Mouse (Mus musculus) left cerebral cortex, postnatal 14 days (tissue): ENCODE data around the gene Ap4b1. TPM values are rescaled to one million over a fixed set of nuclear protein-coding genes. Genes with fewer than 3 reads are reported as not detected.

Experiments used
- DNase-seq, 2 experiments: peaks; one replicate each; pipeline ENCODE4 v3.0.0; 2021 to 2022; ENCODE audit warnings: low spot score in 2 of 2, mixed read lengths in 1 of 2
- intact Hi-C: fragments of 180-260 bp; cut with DNase I; formaldehyde crosslinking; loops from one replicate; pipeline ENCODE4 v1.15.1; 2025
- total RNA-seq, 2 experiments: library from RNA; stranded (reverse); gene quantifications; 2 replicates each; pipeline ENCODE4 v1.2.3; 2021

Ap4b1 gene
- total RNA-seq, 2 experiments from 2014 or later = 12.8 to 13.4 TPM

- intact Hi-C loops = no loop called here
- DNase-seq = no peak
These were observed 41.5 kb downstream of the Ap4b1 start for GRCm38 (mm10) chr3:103850644-103851363.

GRCm38 (mm10) chr3:103851481-103851880 lies 42.2 kb downstream of the Ap4b1 start:
- DNase-seq = no peak
- intact Hi-C loops = no loop called here

GRCm38 (mm10) chr3:103851882-103852281 lies 42.6 kb downstream of the Ap4b1 start:
- intact Hi-C loops = no loop called here

GRCm38 (mm10) chr3:103852565-103853299 lies 43.4 kb downstream of the Ap4b1 start:
- intact Hi-C loops = no loop called here
- peak; percentile 59 to 63 for DNase-seq

More at GRCm38 (mm10) chr3:103851882-103852281, 42.6 kb downstream of the Ap4b1 start:
- no peak for DNase-seq

- intact Hi-C loops = no loop called here
- DNase-seq = no peak
These were observed 44.5 kb downstream of the Ap4b1 start for GRCm38 (mm10) chr3:103853804-103854203.

GRCm38 (mm10) chr3:103857036-103857805 lies 47.9 kb downstream of the Ap4b1 start:
- intact Hi-C loops = no loop called here
- DNase-seq = no peak

GRCm38 (mm10) chr3:103857977-103858563 lies 48.8 kb downstream of the Ap4b1 start:
- DNase-seq = no peak
- intact Hi-C loops = no loop called here

- peak in 1 of 2 experiments; percentile 6 for DNase-seq
- intact Hi-C loops = no loop called here
These were observed 49.8 kb downstream of the Ap4b1 start, which contains the start of gene Ptpn22 for GRCm38 (mm10) chr3:103858881-103859801. Gene Ptpn22, plus strand, starts transcription at chr3:103859795.

- intact Hi-C loops = no loop called here
- peak; percentile 5 to 13 for DNase-seq
These were observed 50.6 kb downstream of the Ap4b1 start for GRCm38 (mm10) chr3:103859851-103860391.

GRCm38 (mm10) chr3:103862721-103863220 lies 53.5 kb downstream of the Ap4b1 start:
- DNase-seq = no peak
- intact Hi-C loops = no loop called here

- intact Hi-C loops = no loop called here
- DNase-seq = no peak
These were observed 54.9 kb downstream of the Ap4b1 start for GRCm38 (mm10) chr3:103864200-103864599.

- no peak for DNase-seq
- intact Hi-C loops = no loop called here
These were observed 58.2 kb downstream of the Ap4b1 start for GRCm38 (mm10) chr3:103867424-103867971.

GRCm38 (mm10) chr3:103868008-103868407 lies 58.7 kb downstream of the Ap4b1 start:
- DNase-seq = no peak
- intact Hi-C loops = no loop called here

Other genes with a start within 250 kb of the Ap4b1 start
- gene Syt6, start 234.3 kb upstream of the Ap4b1 start, total RNA-seq = 10 to 100 TPM; 12.6 to 19.3 TPM
- gene Atg4a-ps, start 163.5 kb upstream of the Ap4b1 start, total RNA-seq = 1 to 10 TPM in 1 of 2 experiments, not detected in 1; 1.5 TPM
- 10 to 100 TPM; 12.2 to 14.2 TPM for gene Olfml3, start 71.5 kb upstream of the Ap4b1 start, total RNA-seq
- not detected for gene Gm10964, start 70.2 kb upstream of the Ap4b1 start, total RNA-seq
- gene Hipk1, start 18.0 kb upstream of the Ap4b1 start, total RNA-seq = 10 to 100 TPM; 77.1 to 88.6 TPM
- 1 to 10 TPM; 5.5 to 7.2 TPM for gene Dclre1b, start 76 bp upstream of the Ap4b1 start, total RNA-seq
- under 1 TPM in 1 of 2 experiments, not detected in 1; 0.62 TPM for gene Gm43064, start 53 bp downstream of the Ap4b1 start, total RNA-seq
- gene Bcl2l15, start 23.1 kb downstream of the Ap4b1 start, total RNA-seq = under 1 TPM; 0.36 to 0.66 TPM
- gene Ptpn22, start 50.3 kb downstream of the Ap4b1 start, total RNA-seq = under 1 TPM; 0.89 to 0.92 TPM
- gene Rsbn1, start 104.6 kb downstream of the Ap4b1 start, total RNA-seq = 10 to 100 TPM; 18.0 to 18.4 TPM
- gene Phtf1, start 158.6 kb downstream of the Ap4b1 start, total RNA-seq = 10 to 100 TPM; 45.5 to 46.2 TPM